ENCODE assay signal across 9 mouse cellular contexts in genomic region chr13:55484520-55485088, GRCm38 (mm10). TPM values are rescaled to one million over a fixed set of nuclear protein-coding genes. Genes with fewer than 3 reads are reported as not detected.
DNase-seq lines count a peak whose midpoint lies in the region; ATAC-seq and TF ChIP-seq lines count a peak whose summit lies in the region.
"Had no signal": no experiment of that assay in that cellular context is flagged by ENCODE, and none has a peak within 500 bp of the region (broad histone marks: within the 10 kb centered on the region; RNA-seq: fewer than 3 reads in every experiment).

No protein-coding gene starts in this region.

- TF ChIP-seq POLR2A in lung, adult 2 months (IDR thresholded peaks at IDR 0.05; ENCODE audit: borderline replicate concordance, extremely low read depth, low read depth, low read length) = no peak

- no peak overlapping the region for H3K27ac ChIP-seq in lung, embryonic 14.5 days (ENCODE audit: low read depth)
- H3K27ac ChIP-seq in lung, postnatal 0 days (ENCODE audit: low read length) = no peak overlapping the region
- H3K27ac ChIP-seq in forebrain, embryonic 15.5 days (replicated peaks) = peak overlapping the region; percentile 98
- peak overlapping the region; percentile 97 for H3K27ac ChIP-seq in midbrain, embryonic 10.5 days (replicated peaks)

- H3K4me1 ChIP-seq in lung, embryonic 14.5 days (ENCODE audit: insufficient read depth) = peaks cover 19% of the 10 kb centered on the region
- peaks cover 6% of the 10 kb centered on the region; the same call in 1 of the 2 replicates for H3K4me1 ChIP-seq in lung, postnatal 0 days (ENCODE audit: insufficient read depth, low read depth, low read length)
- peaks cover 54% of the 10 kb centered on the region for H3K4me1 ChIP-seq in forebrain, embryonic 15.5 days
- peaks cover 66% of the 10 kb centered on the region for H3K4me1 ChIP-seq in midbrain, embryonic 10.5 days
- peaks cover 7% of the 10 kb centered on the region for H3K4me1 ChIP-seq in lung, adult 2 months (ENCODE audit: control insufficient read depth, insufficient read depth, low read length)

- H3K27me3 ChIP-seq in lung, embryonic 14.5 days (ENCODE audit: insufficient read depth, low read length) = no peaks in the 10 kb centered on the region
- peaks cover 9% of the 10 kb centered on the region for H3K27me3 ChIP-seq in lung, postnatal 0 days (replicated peaks; ENCODE audit: insufficient read depth, low read length)
- no peaks in the 10 kb centered on the region for H3K27me3 ChIP-seq in forebrain, embryonic 15.5 days
- no peaks in the 10 kb centered on the region for H3K27me3 ChIP-seq in midbrain, embryonic 10.5 days (ENCODE audit: low read depth, poor library complexity, severe bottlenecking)

- peak overlapping the region; percentile 27 for H3K4me2 ChIP-seq in lung, embryonic 14.5 days
- H3K4me2 ChIP-seq in lung, postnatal 0 days (replicated peaks; ENCODE audit: low read depth, low read length) = no peak overlapping the region
- H3K4me2 ChIP-seq in forebrain, embryonic 15.5 days (replicated peaks) = peak overlapping the region; percentile 96

- no peaks in the 10 kb centered on the region for H3K9me3 ChIP-seq in lung, embryonic 14.5 days (ENCODE audit: low read depth, low read length)
- H3K9me3 ChIP-seq in lung, postnatal 0 days (ENCODE audit: low read length) = no peaks in the 10 kb centered on the region
- H3K9me3 ChIP-seq in forebrain, embryonic 15.5 days = no peaks in the 10 kb centered on the region
- no peaks in the 10 kb centered on the region for H3K9me3 ChIP-seq in midbrain, embryonic 10.5 days (replicated peaks)

- no peak overlapping the region for H3K4me3 ChIP-seq in lung, embryonic 14.5 days (ENCODE audit: low read depth, low read length)
- H3K4me3 ChIP-seq in lung, postnatal 0 days (ENCODE audit: low read depth, low read length) = no peak overlapping the region
- H3K4me3 ChIP-seq in forebrain, embryonic 15.5 days = peak overlapping the region; percentile 73
- H3K4me3 ChIP-seq in midbrain, embryonic 10.5 days = peak overlapping the region; percentile 69
- H3K4me3 ChIP-seq in lung, adult 2 months (replicated peaks; ENCODE audit: extremely low read depth, low read depth, low read length) = no peak overlapping the region

- ATAC-seq in lung, embryonic 14.5 days (ENCODE audit: insufficient read depth) = no peak
- ATAC-seq in lung, postnatal 0 days = no peak
- no peak for ATAC-seq in forebrain, embryonic 15.5 days (replicated peaks)

- DNase-seq in lung, embryonic 14.5 days = no peak
- DNase-seq in lung, postnatal 0 days (ENCODE audit: low spot score) = no peak
- peak; percentile 47 for DNase-seq in midbrain, embryonic 10.5 days (ENCODE audit: low spot score)
- DNase-seq in thymus, postnatal 25 days = peak; percentile 52
- DNase-seq in adrenal gland, postnatal 25 days = no peak
- no peak for DNase-seq in lung, adult 2 months
- DNase-seq in lung, postnatal 10 days = no peak
- DNase-seq: adrenal gland, adult 8-10 months had no signal

- 37% methylated on average over 7 of the region's 7 CpGs for WGBS in lung, embryonic 14.5 days
- 68% methylated on average over 6 of the region's 7 CpGs for WGBS in lung, postnatal 0 days
- 10% methylated on average over 7 of the region's 7 CpGs for WGBS in forebrain, embryonic 15.5 days
- WGBS in midbrain, embryonic 10.5 days = 15% methylated on average over 7 of the region's 7 CpGs
- 64% methylated on average over 7 of the region's 7 CpGs for WGBS in lung, adult 2 months

- no peak for TF ChIP-seq CTCF in lung, embryonic 14.5 days (IDR thresholded peaks at IDR 0.05; ENCODE audit: low read depth)
- TF ChIP-seq CTCF in lung, postnatal 0 days (IDR thresholded peaks at IDR 0.05) = no peak
- TF ChIP-seq CTCF in lung, adult 2 months (IDR thresholded peaks at IDR 0.05; ENCODE audit: insufficient read depth, low read length) = no peak

- peaks cover 38% of the 10 kb centered on the region for H3K36me3 ChIP-seq in lung, embryonic 14.5 days (ENCODE audit: insufficient read depth)
- H3K36me3 ChIP-seq in lung, postnatal 0 days (ENCODE audit: insufficient read depth, low read length) = no peaks in the 10 kb centered on the region
- H3K36me3 ChIP-seq in forebrain, embryonic 15.5 days = peaks cover 35% of the 10 kb centered on the region
- peaks cover 55% of the 10 kb centered on the region for H3K36me3 ChIP-seq in midbrain, embryonic 10.5 days

- no peak for TF ChIP-seq EP300 in lung, postnatal 0 days (IDR thresholded peaks at IDR 0.05)

- no peak overlapping the region; the same call in 1 of the 2 replicates for H3K9ac ChIP-seq in lung, embryonic 14.5 days
- H3K9ac ChIP-seq in lung, postnatal 0 days (replicated peaks; ENCODE audit: low read depth) = no peak overlapping the region
- peak overlapping the region; percentile 99 for H3K9ac ChIP-seq in forebrain, embryonic 15.5 days (replicated peaks)

RNA-seq across cellular contexts. Expression of gene Dbn1, which starts 3.3 kb away (rescaled TPM):
- 135 and 153 TPM in 2 replicates for polyA plus RNA-seq in lung, embryonic 14.5 days (2014; fragmentation: Nextera tagmentation; extraction: Ambion mirVana)
- 43.0 and 50.6 TPM in 2 replicates for polyA plus RNA-seq in lung, postnatal 0 days (2015; fragmentation: Nextera tagmentation; extraction: Ambion mirVana)
- polyA plus RNA-seq in forebrain, embryonic 15.5 days (2015; fragmentation: Nextera tagmentation; extraction: Ambion mirVana) = 732 and 750 TPM in 2 replicates
- 381 and 466 TPM in 2 replicates for polyA plus RNA-seq in midbrain, embryonic 10.5 days (2016; fragmentation: Nextera tagmentation; extraction: Ambion mirVana)
- total RNA-seq in adrenal gland, postnatal 25 days (2021) = 14.6 and 19.1 TPM in 2 replicates
- polyA plus RNA-seq in lung, adult 2 months (2012; rRNA removed) = 20.6 and 21.6 TPM in 2 replicates

RNA-seq across cellular contexts. Expression of gene Prr7, which starts 20.5 kb away (rescaled TPM):
- polyA plus RNA-seq in lung, embryonic 14.5 days (2014; fragmentation: Nextera tagmentation; extraction: Ambion mirVana) = 0.46 and 0.53 TPM in 2 replicates
- polyA plus RNA-seq in lung, postnatal 0 days (2015; fragmentation: Nextera tagmentation; extraction: Ambion mirVana) = 0.17 and 0.45 TPM in 2 replicates
- 3.2 and 3.4 TPM in 2 replicates for polyA plus RNA-seq in forebrain, embryonic 15.5 days (2015; fragmentation: Nextera tagmentation; extraction: Ambion mirVana)
- polyA plus RNA-seq in midbrain, embryonic 10.5 days (2016; fragmentation: Nextera tagmentation; extraction: Ambion mirVana) = 0.69 and 0.87 TPM in 2 replicates
- total RNA-seq in adrenal gland, postnatal 25 days (2021) = 3.8 and 3.9 TPM in 2 replicates
- polyA plus RNA-seq in lung, adult 2 months (2012; rRNA removed) = 5.6 and 9.6 TPM in 2 replicates

RNA-seq across cellular contexts. Expression of gene Pdlim7, which starts 28.9 kb away (rescaled TPM):
- polyA plus RNA-seq in lung, embryonic 14.5 days (2014; fragmentation: Nextera tagmentation; extraction: Ambion mirVana) = 185 and 199 TPM in 2 replicates
- 109 and 111 TPM in 2 replicates for polyA plus RNA-seq in lung, postnatal 0 days (2015; fragmentation: Nextera tagmentation; extraction: Ambion mirVana)
- polyA plus RNA-seq in forebrain, embryonic 15.5 days (2015; fragmentation: Nextera tagmentation; extraction: Ambion mirVana) = 135 and 138 TPM in 2 replicates
- polyA plus RNA-seq in midbrain, embryonic 10.5 days (2016; fragmentation: Nextera tagmentation; extraction: Ambion mirVana) = 191 and 195 TPM in 2 replicates
- total RNA-seq in adrenal gland, postnatal 25 days (2021) = 17.6 and 18.7 TPM in 2 replicates
- 72.1 and 80.5 TPM in 2 replicates for polyA plus RNA-seq in lung, adult 2 months (2012; rRNA removed)

RNA-seq across cellular contexts. Expression of gene Grk6, which starts 39.7 kb away (rescaled TPM):
- 64.3 and 71.0 TPM in 2 replicates for polyA plus RNA-seq in lung, embryonic 14.5 days (2014; fragmentation: Nextera tagmentation; extraction: Ambion mirVana)
- 20.4 and 20.5 TPM in 2 replicates for polyA plus RNA-seq in lung, postnatal 0 days (2015; fragmentation: Nextera tagmentation; extraction: Ambion mirVana)
- 46.1 and 47.6 TPM in 2 replicates for polyA plus RNA-seq in forebrain, embryonic 15.5 days (2015; fragmentation: Nextera tagmentation; extraction: Ambion mirVana)
- polyA plus RNA-seq in midbrain, embryonic 10.5 days (2016; fragmentation: Nextera tagmentation; extraction: Ambion mirVana) = 41.8 and 51.4 TPM in 2 replicates
- 47.9 and 62.1 TPM in 2 replicates for total RNA-seq in adrenal gland, postnatal 25 days (2021)
- 45.2 and 55.5 TPM in 2 replicates for polyA plus RNA-seq in lung, adult 2 months (2012; rRNA removed)

RNA-seq across cellular contexts. Expression of gene Dok3, which starts 44.5 kb away (rescaled TPM):
- 2.0 and 2.6 TPM in 2 replicates for polyA plus RNA-seq in lung, embryonic 14.5 days (2014; fragmentation: Nextera tagmentation; extraction: Ambion mirVana)
- 8.1 and 9.1 TPM in 2 replicates for polyA plus RNA-seq in lung, postnatal 0 days (2015; fragmentation: Nextera tagmentation; extraction: Ambion mirVana)
- 3.6 and 4.0 TPM in 2 replicates for polyA plus RNA-seq in forebrain, embryonic 15.5 days (2015; fragmentation: Nextera tagmentation; extraction: Ambion mirVana)
- 3.1 and 3.6 TPM in 2 replicates for polyA plus RNA-seq in midbrain, embryonic 10.5 days (2016; fragmentation: Nextera tagmentation; extraction: Ambion mirVana)
- total RNA-seq in adrenal gland, postnatal 25 days (2021) = 3.4 and 4.4 TPM in 2 replicates
- polyA plus RNA-seq in lung, adult 2 months (2012; rRNA removed) = 39.8 TPM in 2 replicates

Comparison
In these comparisons a context has a peak if more than half of its experiments do, and no peak if none do; other contexts are left out.
1. DNase-seq: peak in midbrain, embryonic 10.5 days (single experiment) and thymus, postnatal 25 days (single experiment); none in lung, embryonic 14.5 days (single experiment), lung, postnatal 0 days (single experiment), adrenal gland, postnatal 25 days (single experiment), lung, adult 2 months (single experiment) and lung, postnatal 10 days (single experiment).
2. H3K27ac ChIP-seq: peak in forebrain, embryonic 15.5 days (single experiment) and midbrain, embryonic 10.5 days (single experiment); none in lung, embryonic 14.5 days (single experiment) and lung, postnatal 0 days (single experiment).
3. H3K4me3 ChIP-seq: peak in forebrain, embryonic 15.5 days (single experiment) and midbrain, embryonic 10.5 days (single experiment); none in lung, embryonic 14.5 days (single experiment), lung, postnatal 0 days (single experiment) and lung, adult 2 months (single experiment).